22 mouse cellular contexts compared by ENCODE assay signal in genomic region chr10:128915550-128915949, GRCm38 (mm10). TPM values are rescaled to one million over a fixed set of nuclear protein-coding genes. Genes with fewer than 3 reads are reported as not detected.
DNase-seq lines count a peak whose midpoint lies in the region; ATAC-seq and TF ChIP-seq lines count a peak whose summit lies in the region.
"Had no signal": no experiment of that assay in that cellular context is flagged by ENCODE, and none has a peak within 500 bp of the region (broad histone marks: within the 10 kb centered on the region; RNA-seq: fewer than 3 reads in every experiment).

No protein-coding gene starts in this region.

- no peak overlapping the region for H3K9ac ChIP-seq in kidney, embryonic 14.5 days (ENCODE audit: low read depth, low read length)
- H3K9ac ChIP-seq in lung, postnatal 0 days (replicated peaks; ENCODE audit: low read depth): no peak overlapping the region
- H3K9ac ChIP-seq: midbrain, embryonic 13.5 days; neural tube, embryonic 13.5 days had no signal

- no peak for ATAC-seq in kidney, embryonic 14.5 days (ENCODE audit: low FRiP score, low TSS enrichment)
- no peak for ATAC-seq in lung, postnatal 0 days
- ATAC-seq: midbrain, embryonic 13.5 days had no signal

- H3K9me3 ChIP-seq in kidney, embryonic 14.5 days (ENCODE audit: control insufficient read depth, low read length): no peaks in the 10 kb centered on the region
- H3K9me3 ChIP-seq in lung, postnatal 0 days (ENCODE audit: low read length): no peaks in the 10 kb centered on the region
- H3K9me3 ChIP-seq: forebrain, embryonic 10.5 days; hindbrain, embryonic 10.5 days; limb, embryonic 10.5 days; megakaryocyte, embryonic 14.5 days; midbrain, embryonic 13.5 days; neural tube, embryonic 13.5 days had no signal

- no peak overlapping the region for H3K4me2 ChIP-seq in kidney, embryonic 14.5 days (replicated peaks; ENCODE audit: low read depth, low read length)
- H3K4me2 ChIP-seq in lung, postnatal 0 days (replicated peaks; ENCODE audit: low read depth, low read length): no peak overlapping the region
- H3K4me2 ChIP-seq: midbrain, embryonic 13.5 days; neural tube, embryonic 13.5 days had no signal

- no peak overlapping the region for H3K27ac ChIP-seq in gastrocnemius, adult 2 months
- H3K27ac ChIP-seq in kidney, adult 2 months (ENCODE audit: insufficient read depth, low read depth, low read length): no peak overlapping the region
- no peak overlapping the region for H3K27ac ChIP-seq in kidney, embryonic 14.5 days (ENCODE audit: low read depth, low read length)
- H3K27ac ChIP-seq in lung, postnatal 0 days (ENCODE audit: low read length): no peak overlapping the region
- no peak overlapping the region for H3K27ac ChIP-seq in cortical plate, adult 2 months (ENCODE audit: insufficient read depth, low read length)
- H3K27ac ChIP-seq: forebrain, embryonic 10.5 days; hindbrain, embryonic 10.5 days; limb, embryonic 10.5 days; midbrain, embryonic 13.5 days; neural tube, embryonic 13.5 days had no signal

- H3K36me3 ChIP-seq in kidney, adult 2 months (ENCODE audit: control insufficient read depth, insufficient read depth, low read length): peaks cover 4% of the 10 kb centered on the region; the same call in 1 of the 2 replicates
- H3K36me3 ChIP-seq in kidney, embryonic 14.5 days (ENCODE audit: control insufficient read depth, insufficient read depth, low read length): peaks cover 51% of the 10 kb centered on the region; the same call in 1 of the 2 replicates
- peaks cover 19% of the 10 kb centered on the region for H3K36me3 ChIP-seq in lung, postnatal 0 days (ENCODE audit: insufficient read depth, low read length)

- TF ChIP-seq EP300 in lung, postnatal 0 days (IDR thresholded peaks at IDR 0.05): no peak

- no peak overlapping the region for H3K4me3 ChIP-seq in gastrocnemius, adult 2 months
- no peak overlapping the region for H3K4me3 ChIP-seq in kidney, adult 2 months (ENCODE audit: insufficient read depth, low read depth, low read length)
- no peak overlapping the region for H3K4me3 ChIP-seq in kidney, embryonic 14.5 days (ENCODE audit: low read length)
- H3K4me3 ChIP-seq in lung, postnatal 0 days (ENCODE audit: low read depth, low read length): no peak overlapping the region
- no peak overlapping the region for H3K4me3 ChIP-seq in lung, adult 2 months (replicated peaks; ENCODE audit: extremely low read depth, low read depth, low read length)
- H3K4me3 ChIP-seq in cortical plate, adult 2 months (ENCODE audit: insufficient read depth, low read length): no peak overlapping the region
- H3K4me3 ChIP-seq: forebrain, embryonic 10.5 days; hindbrain, embryonic 10.5 days; limb, embryonic 10.5 days; megakaryocyte, embryonic 14.5 days; midbrain, embryonic 13.5 days; neural tube, embryonic 13.5 days had no signal

- no peaks in the 10 kb centered on the region for H3K27me3 ChIP-seq in kidney, adult 2 months (replicated peaks; ENCODE audit: control insufficient read depth, insufficient read depth, low read length)
- no peaks in the 10 kb centered on the region for H3K27me3 ChIP-seq in kidney, embryonic 14.5 days (ENCODE audit: control insufficient read depth, insufficient read depth, low read length)
- no peaks in the 10 kb centered on the region for H3K27me3 ChIP-seq in lung, postnatal 0 days (replicated peaks; ENCODE audit: insufficient read depth, low read length)
- H3K27me3 ChIP-seq: midbrain, embryonic 13.5 days; neural tube, embryonic 13.5 days had no signal

- DNase-seq in gastrocnemius, adult 2 months: no peak
- DNase-seq in gastrocnemius, adult 8-10 months (ENCODE audit: low spot score in 2 of 2): no peak
- no peak for DNase-seq in kidney, adult 2 months
- no peak for DNase-seq in lung, postnatal 0 days (ENCODE audit: low spot score)
- no peak for DNase-seq in lung, adult 2 months
- DNase-seq in ovary, adult 18-20 months (ENCODE audit: low spot score): no peak
- DNase-seq: adrenal gland, postnatal 10 days; heart, postnatal 10 days; kidney, adult 9 months; kidney, postnatal 4 days; layer of hippocampus, adult 9-11 months; liver; lung, postnatal 36 days; thymus, postnatal 36 days had no signal

- intact Hi-C loops in gastrocnemius, adult 2 months (cut with DNase I): no loop called here

- 90% methylated on average over 2 of the region's 2 CpGs for WGBS in kidney, adult 2 months
- WGBS in kidney, embryonic 14.5 days: 88% methylated on average over 2 of the region's 2 CpGs
- 86% methylated on average over 2 of the region's 2 CpGs for WGBS in lung, postnatal 0 days
- WGBS in lung, adult 2 months: 93% methylated on average over 2 of the region's 2 CpGs

- H3K4me1 ChIP-seq in kidney, adult 2 months (ENCODE audit: control insufficient read depth, insufficient read depth, low read length): peaks cover 32% of the 10 kb centered on the region
- peaks cover 18% of the 10 kb centered on the region for H3K4me1 ChIP-seq in kidney, embryonic 14.5 days (ENCODE audit: control insufficient read depth, insufficient read depth, low read length)
- no peaks in the 10 kb centered on the region for H3K4me1 ChIP-seq in lung, postnatal 0 days (ENCODE audit: insufficient read depth, low read depth, low read length)
- H3K4me1 ChIP-seq in lung, adult 2 months (ENCODE audit: control insufficient read depth, insufficient read depth, low read length): no peaks in the 10 kb centered on the region
- H3K4me1 ChIP-seq in cortical plate, adult 2 months (ENCODE audit: control insufficient read depth, insufficient read depth, low read length): peaks cover 7% of the 10 kb centered on the region; the same call in 1 of the 2 replicates

- TF ChIP-seq POLR2A in kidney, adult 2 months (IDR thresholded peaks at IDR 0.05; ENCODE audit: low read depth, low read length): no peak
- no peak for TF ChIP-seq POLR2A in lung, adult 2 months (IDR thresholded peaks at IDR 0.05; ENCODE audit: borderline replicate concordance, extremely low read depth, low read depth, low read length)
- TF ChIP-seq POLR2A in cortical plate, adult 2 months (IDR thresholded peaks at IDR 0.05; ENCODE audit: extremely low read depth, insufficient read depth, low read length): no peak

- TF ChIP-seq CTCF in gastrocnemius, adult 2 months (IDR thresholded peaks at IDR 0.05): peak; percentile 47
- TF ChIP-seq CTCF in kidney, adult 2 months (conservative IDR thresholded peaks at IDR 0.05; ENCODE audit: insufficient read depth, insufficient read length, low read depth, low read length): 0 out of 2 replicates have a peak, but pooled peaks have one; percentile 1
- peak; percentile 50 for TF ChIP-seq CTCF in lung, postnatal 0 days (IDR thresholded peaks at IDR 0.05)
- TF ChIP-seq CTCF in lung, adult 2 months (IDR thresholded peaks at IDR 0.05; ENCODE audit: insufficient read depth, low read length): no peak
- 0 out of 2 replicates have a peak, but pooled peaks have one; percentile 8 for TF ChIP-seq CTCF in cortical plate, adult 2 months (IDR thresholded peaks at IDR 0.05; ENCODE audit: extremely low read depth, insufficient read depth, low read length)

RNA-seq across cellular contexts. Expression of gene Rdh5, which starts 7.1 kb away (rescaled TPM):
- 1 to 10 TPM; 5.1 to 5.2 TPM for total RNA-seq in gastrocnemius, adult 2 months (2021)
- 1 to 10 TPM; 3.1 to 4.2 (median 3.7) TPM for total RNA-seq in gastrocnemius, adult 8-10 months (2022)
- 38.9 and 46.0 TPM in 2 replicates for polyA plus RNA-seq in kidney, adult 2 months (2012; rRNA removed)
- polyA plus RNA-seq in kidney, embryonic 14.5 days (2014; fragmentation: Nextera tagmentation; extraction: Ambion mirVana): 14.5 and 15.7 TPM in 2 replicates
- polyA plus RNA-seq in lung, postnatal 0 days (2015; fragmentation: Nextera tagmentation; extraction: Ambion mirVana): 13.2 and 16.7 TPM in 2 replicates
- polyA plus RNA-seq in lung, adult 2 months (2012; rRNA removed): 20.1 and 20.3 TPM in 2 replicates
- polyA plus RNA-seq in cortical plate, adult 2 months (2012; rRNA removed): 12.7 and 13.0 TPM in 2 replicates

RNA-seq across cellular contexts. Expression of gene Bloc1s1, which starts 8.3 kb away (rescaled TPM):
- 100 to 1,000 TPM; 137 to 169 TPM for total RNA-seq in gastrocnemius, adult 2 months (2021)
- 100 to 1,000 TPM; 119 to 153 (median 140) TPM for total RNA-seq in gastrocnemius, adult 8-10 months (2022)
- polyA plus RNA-seq in kidney, adult 2 months (2012; rRNA removed): 339 and 365 TPM in 2 replicates
- polyA plus RNA-seq in kidney, embryonic 14.5 days (2014; fragmentation: Nextera tagmentation; extraction: Ambion mirVana): 219 and 258 TPM in 2 replicates
- polyA plus RNA-seq in lung, postnatal 0 days (2015; fragmentation: Nextera tagmentation; extraction: Ambion mirVana): 228 and 243 TPM in 2 replicates
- 171 and 192 TPM in 2 replicates for polyA plus RNA-seq in lung, adult 2 months (2012; rRNA removed)
- 221 and 224 TPM in 2 replicates for polyA plus RNA-seq in cortical plate, adult 2 months (2012; rRNA removed)

RNA-seq across cellular contexts. Expression of gene Cd63, which starts 14.8 kb away (rescaled TPM):
- 100 to 1,000 TPM; 124 to 132 TPM for total RNA-seq in gastrocnemius, adult 2 months (2021)
- total RNA-seq in gastrocnemius, adult 8-10 months (2022): 100 to 1,000 TPM; 136 to 170 (median 151) TPM
- 713 and 847 TPM in 2 replicates for polyA plus RNA-seq in kidney, adult 2 months (2012; rRNA removed)
- polyA plus RNA-seq in kidney, embryonic 14.5 days (2014; fragmentation: Nextera tagmentation; extraction: Ambion mirVana): 479 and 521 TPM in 2 replicates
- polyA plus RNA-seq in lung, postnatal 0 days (2015; fragmentation: Nextera tagmentation; extraction: Ambion mirVana): 761 and 764 TPM in 2 replicates
- 110 and 132 TPM in 2 replicates for polyA plus RNA-seq in lung, adult 2 months (2012; rRNA removed)
- 76.2 and 79.5 TPM in 2 replicates for polyA plus RNA-seq in cortical plate, adult 2 months (2012; rRNA removed)

RNA-seq across cellular contexts. Expression of gene Itga7, which starts 18.1 kb away (rescaled TPM):
- total RNA-seq in gastrocnemius, adult 2 months (2021): 10 to 100 TPM; 58.4 to 72.9 TPM
- 10 to 100 TPM; 63.3 to 69.0 (median 65.3) TPM for total RNA-seq in gastrocnemius, adult 8-10 months (2022)
- polyA plus RNA-seq in kidney, adult 2 months (2012; rRNA removed): 14.6 and 17.8 TPM in 2 replicates
- 0.77 and 1.3 TPM in 2 replicates for polyA plus RNA-seq in kidney, embryonic 14.5 days (2014; fragmentation: Nextera tagmentation; extraction: Ambion mirVana)
- 14.6 and 20.7 TPM in 2 replicates for polyA plus RNA-seq in lung, postnatal 0 days (2015; fragmentation: Nextera tagmentation; extraction: Ambion mirVana)
- 31.5 and 37.6 TPM in 2 replicates for polyA plus RNA-seq in lung, adult 2 months (2012; rRNA removed)
- 24.3 and 24.9 TPM in 2 replicates for polyA plus RNA-seq in cortical plate, adult 2 months (2012; rRNA removed)

RNA-seq across cellular contexts. Expression of gene Gdf11, which starts 24.0 kb away (rescaled TPM):
- 1 to 10 TPM; 4.8 to 5.2 TPM for total RNA-seq in gastrocnemius, adult 2 months (2021)
- total RNA-seq in gastrocnemius, adult 8-10 months (2022): 1 to 10 TPM; 2.7 to 8.9 (median 5.9) TPM
- polyA plus RNA-seq in kidney, adult 2 months (2012; rRNA removed): 2.5 and 2.9 TPM in 2 replicates
- polyA plus RNA-seq in kidney, embryonic 14.5 days (2014; fragmentation: Nextera tagmentation; extraction: Ambion mirVana): 7.2 and 8.7 TPM in 2 replicates
- 1.6 and 2.1 TPM in 2 replicates for polyA plus RNA-seq in lung, postnatal 0 days (2015; fragmentation: Nextera tagmentation; extraction: Ambion mirVana)
- 0.45 and 0.99 TPM in 2 replicates for polyA plus RNA-seq in lung, adult 2 months (2012; rRNA removed)
- polyA plus RNA-seq in cortical plate, adult 2 months (2012; rRNA removed): 7.2 TPM in 2 replicates
